Mouse (Mus musculus) forebrain, embryonic 13.5 days (tissue): ENCODE data around the gene Sars2. TPM values are rescaled to one million over a fixed set of nuclear protein-coding genes. Genes with fewer than 3 reads are reported as not detected.

Experiments
- ATAC-seq: fragments of 200-750 bp; cut with Nextera tagmentation; 2 replicates; pipeline ENCODE4 v1.8.0; 2017
- H3K27ac ChIP-seq: fragments of 300-500 bp; sonication (generic); 2 replicates; pipeline ENCODE4 v1.5.1; 2015; ENCODE audit warnings: inconsistent platforms, mild to moderate bottlenecking, moderate library complexity
- H3K27me3 ChIP-seq: fragments of 300-500 bp; sonication (generic); 2 replicates; pipeline ENCODE4 v1.6.1; 2015; ENCODE audit warnings: mild to moderate bottlenecking, inconsistent platforms
- H3K36me3 ChIP-seq: fragments of 300-500 bp; sonication (generic); 2 replicates; pipeline ENCODE4 v1.6.1; 2015; ENCODE audit warnings: mild to moderate bottlenecking, inconsistent platforms; ENCODE audit not compliant: poor library complexity, severe bottlenecking
- H3K4me1 ChIP-seq: fragments of 300-500 bp; sonication (generic); 2 replicates; pipeline ENCODE4 v1.6.1; 2015; ENCODE audit warnings: inconsistent platforms
- H3K4me2 ChIP-seq: fragments of 300-500 bp; sonication (generic); 2 replicates; pipeline ENCODE4 v1.6.1; 2015; ENCODE audit warnings: inconsistent platforms, mild to moderate bottlenecking, moderate library complexity
- H3K4me3 ChIP-seq: fragments of 300-500 bp; sonication (generic); 2 replicates; pipeline ENCODE4 v1.5.1; 2015; ENCODE audit warnings: mild to moderate bottlenecking, inconsistent platforms
- H3K9ac ChIP-seq: fragments of 300-500 bp; sonication (generic); 2 replicates; pipeline ENCODE4 v1.6.1; 2015; ENCODE audit warnings: mild to moderate bottlenecking, inconsistent platforms
- H3K9me3 ChIP-seq: fragments of 300-500 bp; sonication (generic); replicated peaks from 2 replicates; pipeline ENCODE4 v1.6.1; 2016; ENCODE audit warnings: inconsistent platforms
- WGBS: fragments of 180-500 bp; shearing (Covaris S2); methylation state at CpG from one replicate; pipeline ENCODE4 v1.1.7; 2015; 5-methylcytosine and 5-hydroxymethylcytosine counted together
- polyA plus RNA-seq: library from polyadenylated mRNA; unstranded; fragments of >200 nt; fragmentation: Nextera tagmentation; extraction: Ambion mirVana; gene quantifications from 2 replicates; pipeline ENCODE4 v1.2.1, GENCODE M21; 2015

Sars2 gene
- polyA plus RNA-seq, 1 experiment from 2014 or later: 23.0 TPM

DNA sequence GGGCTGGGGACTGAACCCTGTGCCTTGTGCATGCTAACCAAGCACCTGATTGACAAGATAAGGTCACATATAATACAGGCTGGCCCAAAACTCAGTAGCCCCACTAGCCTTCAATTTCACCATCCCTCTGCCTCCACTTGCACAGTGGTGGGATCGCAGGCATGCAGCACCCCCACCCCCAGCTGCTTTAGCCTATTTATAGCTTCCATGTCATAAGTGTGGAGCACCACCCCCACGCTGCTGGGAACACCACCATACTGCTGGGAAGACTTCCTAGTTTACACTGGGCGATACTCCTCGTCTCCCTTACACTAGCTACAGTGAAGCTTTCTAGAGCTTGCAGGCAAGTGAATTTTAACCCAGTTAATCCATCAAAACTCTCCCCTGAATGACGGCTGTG, 27.1 kb upstream of the Sars2 start:
- no peaks in the 10 kb centered on the region for H3K9me3 ChIP-seq
- no peak for ATAC-seq
- H3K4me1 ChIP-seq: 0 out of 2 replicates have a peak, but pooled peaks cover 9% of the 10 kb centered on the region
- no peaks in the 10 kb centered on the region for H3K36me3 ChIP-seq
- H3K4me3 ChIP-seq: no peak overlapping the region
- H3K4me2 ChIP-seq: no peak overlapping the region
- H3K9ac ChIP-seq: no peak overlapping the region
- H3K27ac ChIP-seq: no peak overlapping the region
- H3K27me3 ChIP-seq: 0 out of 2 replicates have a peak, but pooled peaks cover 3% of the 10 kb centered on the region
- WGBS: 87% methylated on average over 5 of the region's 5 CpGs

DNA sequence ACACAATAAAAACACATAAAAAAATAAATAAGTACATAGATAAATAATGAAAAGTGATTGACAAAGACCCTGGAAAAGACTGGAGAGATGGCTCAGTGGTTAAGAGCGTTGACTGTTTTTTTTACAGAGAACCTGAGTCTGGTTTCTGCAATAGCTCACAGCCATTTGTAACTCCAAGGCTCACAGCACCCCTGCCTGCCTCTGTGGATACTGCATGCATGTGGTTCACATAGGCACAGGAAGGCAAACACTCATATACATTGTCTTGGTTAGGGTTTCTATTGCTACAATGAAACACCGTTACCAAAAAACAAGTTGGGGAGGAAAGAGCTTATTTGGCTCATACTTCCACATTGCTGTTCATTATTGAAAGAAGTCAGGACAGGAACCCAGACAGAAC, 26.2 kb upstream of the Sars2 start:
- H3K4me3 ChIP-seq: no peak overlapping the region
- H3K4me1 ChIP-seq: 0 out of 2 replicates have a peak, but pooled peaks cover 9% of the 10 kb centered on the region
- 0 out of 2 replicates have a peak, but pooled peaks cover 3% of the 10 kb centered on the region for H3K27me3 ChIP-seq
- ATAC-seq: no peak
- H3K27ac ChIP-seq: no peak overlapping the region
- WGBS: 92% methylated on average over 2 of the region's 2 CpGs
- no peaks in the 10 kb centered on the region for H3K9me3 ChIP-seq
- no peak overlapping the region for H3K9ac ChIP-seq
- H3K36me3 ChIP-seq: no peaks in the 10 kb centered on the region
- H3K4me2 ChIP-seq: no peak overlapping the region

DNA sequence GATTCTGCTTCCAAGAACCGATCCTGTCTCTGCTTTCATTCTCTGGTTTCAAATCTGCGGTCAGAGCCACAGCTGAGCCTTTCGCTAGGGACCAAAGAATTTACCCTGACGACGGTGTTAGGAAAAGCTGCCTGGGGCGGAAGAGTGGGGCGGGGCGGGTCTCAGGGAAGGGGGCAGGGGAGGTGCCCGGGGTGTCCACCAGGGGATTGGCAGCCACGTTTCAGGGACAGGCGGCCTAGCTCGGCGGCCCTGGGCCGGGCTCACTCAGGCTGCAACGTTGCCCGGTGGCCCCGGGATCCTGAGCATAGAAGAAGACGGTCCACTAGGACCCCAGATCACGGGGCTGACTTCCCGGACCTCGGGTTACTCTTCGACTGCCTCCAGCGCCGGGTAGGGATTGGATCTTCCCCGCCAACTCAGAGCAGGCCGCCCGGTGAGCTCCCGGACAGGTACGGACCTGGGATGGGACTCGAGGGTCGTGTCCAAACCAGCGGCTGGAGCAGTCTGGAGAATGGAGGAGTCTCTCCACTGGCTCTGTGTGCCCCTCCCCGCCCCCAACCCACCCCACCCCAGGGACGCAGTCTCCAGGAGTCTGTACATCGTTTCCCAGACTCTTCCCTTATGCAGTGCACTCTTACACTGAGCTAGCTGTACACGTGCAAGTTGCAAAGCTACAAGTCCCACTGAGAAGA, 25.1 kb upstream of the Sars2 start, which contains the start of gene Fbxo17:
Gene Fbxo17, plus strand, starts transcription at position 215 of the 692 bp plus-strand sequence.
- no peak within 1 kb of the TSS for H3K27ac ChIP-seq
- peak; percentile 70 for ATAC-seq
- no peaks in the 10 kb centered on the region for H3K36me3 ChIP-seq
- 1% methylated on average over 36 of the region's 36 CpGs for WGBS
- H3K9ac ChIP-seq: peak within 1 kb of the TSS; percentile 68
- 0 out of 2 replicates have a peak, but pooled peaks cover 3% of the 10 kb centered on the region for H3K27me3 ChIP-seq
- H3K9me3 ChIP-seq: no peaks in the 10 kb centered on the region
- peak within 1 kb of the TSS; percentile 46 for H3K4me3 ChIP-seq
- H3K4me1 ChIP-seq: 0 out of 2 replicates have a peak, but pooled peaks cover 9% of the 10 kb centered on the region
- peak within 1 kb of the TSS; percentile 73 for H3K4me2 ChIP-seq

DNA sequence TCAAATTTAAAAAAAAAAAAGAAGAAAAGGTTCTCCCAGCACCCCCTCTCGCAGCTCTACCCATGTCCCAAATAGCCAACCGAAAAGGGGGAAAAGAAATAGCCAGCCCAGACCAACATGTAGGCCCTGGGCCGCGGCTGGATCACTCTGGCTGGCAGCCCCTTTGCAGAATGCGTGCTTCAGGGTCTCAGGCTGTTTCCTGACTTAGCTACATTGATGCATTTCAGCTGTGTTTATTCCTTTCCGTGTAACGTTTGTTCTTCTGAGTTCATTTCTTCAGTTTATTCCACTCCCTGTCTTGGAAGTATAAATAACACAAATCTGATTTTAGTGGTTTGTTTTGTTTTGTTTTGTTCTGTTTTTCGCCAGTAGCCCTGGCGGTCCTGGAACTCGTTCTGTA, 24.1 kb upstream of the Sars2 start:
- 86% methylated on average over 10 of the region's 10 CpGs for WGBS
- H3K27me3 ChIP-seq: 0 out of 2 replicates have a peak, but pooled peaks cover 3% of the 10 kb centered on the region
- H3K4me2 ChIP-seq: no peak overlapping the region
- H3K4me3 ChIP-seq: no peak overlapping the region
- H3K9ac ChIP-seq: no peak overlapping the region
- ATAC-seq: no peak
- 0 out of 2 replicates have a peak, but pooled peaks cover 9% of the 10 kb centered on the region for H3K4me1 ChIP-seq
- no peak overlapping the region for H3K27ac ChIP-seq
- no peaks in the 10 kb centered on the region for H3K9me3 ChIP-seq
- H3K36me3 ChIP-seq: no peaks in the 10 kb centered on the region

DNA sequence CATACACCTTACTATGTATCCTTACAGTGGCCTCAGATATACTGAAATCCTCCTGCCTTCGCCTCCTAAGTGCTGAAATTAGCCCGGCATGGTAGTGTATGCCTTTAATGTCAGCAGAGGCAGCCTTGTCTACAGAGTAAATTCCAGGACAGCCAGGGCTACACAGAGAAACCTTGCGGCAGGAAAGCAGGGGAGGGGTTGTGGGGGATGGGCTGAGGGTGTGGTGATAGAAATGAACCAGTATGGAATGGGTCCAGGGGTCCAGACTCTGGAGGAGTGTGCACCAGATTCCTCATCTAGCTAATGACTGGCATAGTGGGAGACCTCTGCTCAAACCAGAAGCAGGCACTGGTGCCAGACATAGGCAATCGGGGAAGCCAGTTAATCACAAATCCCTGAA, 22.6 kb upstream of the Sars2 start:
- Histone ChIP-seq H3K4me1 (0 out of 2 replicates have a peak, but pooled peaks cover 9% of the 10 kb centered on the region), H3K4me2 (no peak overlapping the region), H3K27ac (no peak overlapping the region), H3K36me3 (no peaks in the 10 kb centered on the region), H3K4me3 (no peak overlapping the region), H3K9me3 (no peaks in the 10 kb centered on the region), H3K27me3 (0 out of 2 replicates have a peak, but pooled peaks cover 3% of the 10 kb centered on the region), H3K9ac (no peak overlapping the region)
- ATAC-seq: no peak
- 63% methylated on average over 4 of the region's 4 CpGs for WGBS

DNA sequence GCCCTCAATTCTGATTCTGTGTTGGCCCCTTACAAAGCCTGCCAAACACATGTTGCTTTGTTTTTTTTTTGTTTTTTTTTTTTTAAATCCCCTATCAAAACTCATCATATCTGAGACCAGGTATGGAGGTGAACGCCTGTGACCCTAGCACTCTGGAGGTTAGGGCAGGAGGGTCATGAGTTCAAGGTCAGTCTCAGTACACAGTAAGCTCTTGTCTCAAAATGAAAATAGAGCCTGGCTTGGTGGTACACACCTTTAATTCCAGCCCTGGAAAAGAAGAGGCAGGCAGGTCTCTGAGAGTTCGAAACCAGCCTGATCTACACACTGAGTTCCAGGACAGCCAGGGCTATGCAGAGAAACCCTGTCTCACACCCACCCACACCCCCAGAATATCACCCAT, 22.1 kb upstream of the Sars2 start:
- H3K4me1 ChIP-seq: 0 out of 2 replicates have a peak, but pooled peaks cover 9% of the 10 kb centered on the region
- H3K4me3 ChIP-seq: no peak overlapping the region
- no peak overlapping the region for H3K9ac ChIP-seq
- H3K4me2 ChIP-seq: no peak overlapping the region
- no peak for ATAC-seq
- WGBS: 80% methylated on average over 2 of the region's 2 CpGs
- no peaks in the 10 kb centered on the region for H3K9me3 ChIP-seq
- H3K36me3 ChIP-seq: peaks cover 2% of the 10 kb centered on the region; the same call in 1 of the 2 replicates
- H3K27ac ChIP-seq: no peak overlapping the region
- 0 out of 2 replicates have a peak, but pooled peaks cover 3% of the 10 kb centered on the region for H3K27me3 ChIP-seq

DNA sequence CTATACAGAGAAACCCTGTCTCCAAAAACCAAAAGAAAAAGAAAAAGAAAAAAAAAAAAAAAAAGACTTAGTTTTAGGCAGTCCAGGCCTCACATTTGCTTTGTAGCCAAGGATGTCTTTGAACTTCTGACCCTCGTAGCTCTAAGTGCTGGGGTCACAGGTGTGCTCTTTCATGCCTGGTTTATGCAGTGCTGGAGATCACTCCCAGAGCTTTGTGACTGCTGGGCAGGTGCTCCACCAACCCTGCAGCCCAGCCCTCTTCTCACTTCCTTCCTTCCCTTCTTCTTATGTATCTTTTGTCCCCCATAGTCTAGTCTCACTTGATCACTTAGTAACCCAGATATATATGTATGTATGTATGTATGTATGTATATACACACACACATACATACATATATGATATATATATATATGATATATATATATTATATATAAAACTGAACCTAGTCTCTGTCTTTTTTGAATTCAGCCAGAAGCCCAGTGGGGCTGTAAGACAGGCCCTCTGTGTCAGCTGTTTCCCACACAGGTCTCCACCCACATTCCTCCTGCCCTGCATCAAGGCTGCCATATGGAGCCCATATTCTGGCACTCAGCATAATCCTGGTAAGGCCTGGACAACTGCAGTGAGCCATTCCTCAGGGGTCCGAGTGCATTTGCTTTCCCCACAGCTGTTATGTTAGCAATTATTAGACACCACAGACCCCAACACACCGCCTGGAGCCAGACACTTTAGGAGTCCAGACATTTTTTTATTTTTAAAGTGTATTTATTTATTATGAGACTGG, 20.8 kb upstream of the Sars2 start:
- H3K27ac ChIP-seq: no peak overlapping the region
- no peaks in the 10 kb centered on the region for H3K9me3 ChIP-seq
- H3K4me2 ChIP-seq: no peak overlapping the region
- H3K4me1 ChIP-seq: 0 out of 2 replicates have a peak, but pooled peaks cover 9% of the 10 kb centered on the region
- no peak for ATAC-seq
- 81% methylated on average over 3 of the region's 3 CpGs for WGBS
- no peak overlapping the region for H3K4me3 ChIP-seq
- H3K27me3 ChIP-seq: no peaks in the 10 kb centered on the region
- H3K9ac ChIP-seq: no peak overlapping the region
- H3K36me3 ChIP-seq: peaks cover 3% of the 10 kb centered on the region; the same call in 1 of the 2 replicates

DNA sequence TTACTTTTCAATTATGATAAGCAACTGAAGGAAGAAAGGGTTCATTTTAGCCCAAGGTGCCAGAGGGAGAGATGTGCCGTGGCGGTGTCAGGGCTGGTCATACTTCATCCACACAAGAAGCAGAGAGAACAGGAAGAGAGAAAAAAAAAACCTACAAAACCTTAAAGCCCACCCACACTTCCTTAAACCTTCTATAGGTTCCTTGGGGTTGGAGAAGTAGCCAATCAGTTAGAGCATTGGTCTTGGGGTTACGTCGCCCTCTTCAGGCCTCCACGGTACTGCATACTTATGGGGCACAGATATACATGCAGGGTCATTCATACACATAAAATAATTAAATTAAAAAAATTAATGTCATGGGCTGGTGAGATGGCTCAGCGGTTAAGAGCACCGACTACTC, 19.7 kb upstream of the Sars2 start:
- H3K36me3 ChIP-seq: peaks cover 3% of the 10 kb centered on the region; the same call in 1 of the 2 replicates
- no peak overlapping the region for H3K27ac ChIP-seq
- no peak overlapping the region for H3K4me2 ChIP-seq
- H3K4me1 ChIP-seq: 0 out of 2 replicates have a peak, but pooled peaks cover 1% of the 10 kb centered on the region
- WGBS: 97% methylated on average over 7 of the region's 7 CpGs
- ATAC-seq: no peak
- H3K4me3 ChIP-seq: no peak overlapping the region
- no peak overlapping the region for H3K9ac ChIP-seq
- no peaks in the 10 kb centered on the region for H3K9me3 ChIP-seq
- H3K27me3 ChIP-seq: no peaks in the 10 kb centered on the region

DNA sequence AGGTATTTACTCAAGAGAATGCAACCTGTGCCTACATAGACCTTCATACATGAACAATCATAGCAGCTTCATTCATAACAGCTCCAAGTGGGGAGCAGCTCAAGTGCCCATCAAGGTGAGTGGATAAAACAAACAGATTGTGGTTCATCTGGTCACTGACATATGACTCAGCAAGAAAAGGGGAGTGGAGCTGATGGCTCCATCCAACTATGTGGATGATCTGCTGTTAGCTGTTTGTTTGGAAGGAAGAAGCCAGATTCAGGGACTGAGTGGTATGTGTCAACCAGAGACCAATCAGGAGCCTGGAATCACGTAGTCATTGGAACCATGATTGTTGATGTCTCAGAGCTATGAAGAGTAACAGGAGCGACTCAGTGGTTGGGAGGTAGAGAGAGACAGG, 17.2 kb upstream of the Sars2 start:
- Histone ChIP-seq H3K27ac (no peak overlapping the region), H3K36me3 (peaks cover 3% of the 10 kb centered on the region; the same call in 1 of the 2 replicates), H3K27me3 (no peaks in the 10 kb centered on the region), H3K4me1 (0 out of 2 replicates have a peak, but pooled peaks cover 3% of the 10 kb centered on the region), H3K9me3 (no peaks in the 10 kb centered on the region), H3K4me3 (no peak overlapping the region), H3K4me2 (no peak overlapping the region), H3K9ac (no peak overlapping the region)
- no peak for ATAC-seq
- WGBS: 89% methylated on average over 2 of the region's 2 CpGs

DNA sequence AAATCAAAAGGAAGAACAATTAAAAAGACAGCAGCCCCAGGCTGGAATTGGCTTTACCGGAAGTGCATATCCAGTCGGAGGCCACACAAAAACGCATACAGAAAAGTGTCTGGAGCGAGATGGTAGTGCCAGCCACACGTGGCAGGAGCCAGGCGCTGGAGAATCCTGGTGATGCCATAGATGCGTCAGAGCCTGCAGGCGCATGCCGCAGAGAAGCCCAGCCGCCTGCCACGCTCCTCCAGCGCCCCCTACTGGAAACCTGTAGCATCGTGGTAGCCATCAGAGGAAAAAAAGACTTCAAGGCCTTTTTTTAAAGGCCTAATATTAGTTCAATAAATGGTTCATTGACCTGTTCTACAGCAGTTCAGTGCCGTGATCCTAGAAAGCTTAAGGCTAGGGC, 15.2 kb upstream of the Sars2 start:
- peaks cover 3% of the 10 kb centered on the region; the same call in 1 of the 2 replicates for H3K36me3 ChIP-seq
- peak overlapping the region; percentile 38; the same call in 1 of the 2 replicates for H3K4me2 ChIP-seq
- H3K9me3 ChIP-seq: 0 out of 2 replicates have a peak, but pooled peaks cover 4% of the 10 kb centered on the region
- H3K4me1 ChIP-seq: 0 out of 2 replicates have a peak, but pooled peaks cover 3% of the 10 kb centered on the region
- peak; percentile 69 for ATAC-seq
- WGBS: 6% methylated on average over 14 of the region's 14 CpGs
- H3K27me3 ChIP-seq: peaks cover under 1% of the 10 kb centered on the region; the same call in 1 of the 2 replicates
- no peak overlapping the region; the same call in 1 of the 2 replicates for H3K9ac ChIP-seq
- no peak overlapping the region for H3K27ac ChIP-seq
- H3K4me3 ChIP-seq: no peak overlapping the region

DNA sequence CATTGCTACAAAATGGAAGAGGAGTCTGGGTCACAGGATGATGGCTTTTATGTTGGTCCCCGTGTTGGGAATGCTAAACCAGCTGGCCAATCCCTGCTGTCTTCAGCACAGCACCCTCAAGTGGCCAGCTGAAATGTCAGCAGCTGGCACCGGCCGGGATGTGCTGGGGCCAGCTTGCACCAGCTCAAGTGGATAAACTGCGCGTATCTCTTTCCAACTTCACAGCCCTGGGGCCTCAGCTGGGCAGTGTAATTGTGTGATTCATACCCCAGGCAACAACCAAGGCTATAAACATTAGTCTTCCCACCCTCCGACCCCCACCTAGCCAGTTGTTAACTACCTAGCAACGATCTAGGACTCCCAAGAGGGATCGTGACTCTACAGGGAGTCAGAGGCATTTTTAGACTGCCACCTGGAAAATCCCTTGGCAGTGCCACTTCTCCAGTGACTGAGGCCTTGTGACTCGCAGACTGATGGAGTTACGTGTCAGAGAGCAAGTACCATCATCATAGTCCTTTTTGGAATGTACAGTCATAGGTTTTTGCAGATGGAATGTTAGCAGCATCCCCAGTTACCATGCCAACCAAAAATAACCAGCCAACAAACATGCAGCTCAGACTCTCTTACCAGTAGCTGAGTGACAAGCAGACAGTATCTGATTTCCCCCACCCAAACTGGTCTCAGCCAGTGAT, 14.0 kb upstream of the Sars2 start:
- H3K27ac ChIP-seq: no peak overlapping the region
- 0 out of 2 replicates have a peak, but pooled peaks cover 4% of the 10 kb centered on the region for H3K9me3 ChIP-seq
- H3K27me3 ChIP-seq: peaks cover 7% of the 10 kb centered on the region; the same call in 1 of the 2 replicates
- ATAC-seq: no peak
- WGBS: 58% methylated on average over 10 of the region's 10 CpGs
- no peak overlapping the region for H3K9ac ChIP-seq
- no peak overlapping the region for H3K4me3 ChIP-seq
- peaks cover 3% of the 10 kb centered on the region; the same call in 1 of the 2 replicates for H3K36me3 ChIP-seq
- peaks cover 8% of the 10 kb centered on the region; the same call in 1 of the 2 replicates for H3K4me1 ChIP-seq
- no peak overlapping the region for H3K4me2 ChIP-seq
